Mouse (Mus musculus): ENCODE results near the gene Zfp319. TPM values are rescaled to one million over a fixed set of nuclear protein-coding genes. Genes with fewer than 3 reads are reported as not detected.
"Not testable (repeated sequence)": the region's sequence is repeated elsewhere in the genome, so short reads cannot be mapped to it uniquely, and the experiment has no call there.

Gene Zfp319
- total and polyA plus RNA-seq, 3 experiments, result 0.83 to 3.3 (median 2.0) TPM

GRCm38 (mm10) chr8:95380953-95381352 is 49.2 kb upstream of the Zfp319 start:
- Histone ChIP-seq H3K4me3 (replicated peaks in 1 of 3; ENCODE audit: low read depth in 2 of 3, low read length in 2 of 3, poor library complexity in 1 of 3) (no peak overlapping the region), H3K4me1 (ENCODE audit: control insufficient read depth in 1 of 2, insufficient read depth in 2 of 2) (peaks cover 3 to 23% of the 10 kb centered on the region in 2 experiments), H3K27me3 (replicated peaks) (no peaks in the 10 kb centered on the region), H3K9me3 (replicated peaks; ENCODE audit: low read length) (peaks cover 5% of the 10 kb centered on the region), H3K27ac (ENCODE audit: insufficient read depth, low read depth) (no peak overlapping the region), H3K79me2 (replicated peaks; ENCODE audit: control insufficient read depth, extremely low read depth, insufficient read depth, poor library complexity, severe bottlenecking) (no peaks in the 10 kb centered on the region), H3K9ac (ENCODE audit: insufficient read depth, low read depth) (no peak overlapping the region), H3K36me3 (replicated peaks in 1 of 2; ENCODE audit: control insufficient read depth in 1 of 2, insufficient read depth in 1 of 2, low read length in 1 of 2) (no peaks in the 10 kb centered on the region), H3K4me2 (ENCODE audit: insufficient read depth, low read depth, poor library complexity, severe bottlenecking) (no peak overlapping the region)
- DNase-seq (ENCODE audit: extremely low read depth), result peak; percentile 34
- in situ Hi-C loops (cut with MboI; ENCODE audit: low pct_ligation_motif_present, low pct_unique_long_range_greater_than_20kb, low sequenced_read_pairs) (no loop called here), dilution Hi-C loops (cut with MboI; ENCODE audit: extremely low pct_ligation_motif_present, extremely low pct_unique_long_range_greater_than_20kb, low sequenced_read_pairs) (no loop called here)
- TF ChIP-seq MAFK (IDR thresholded peaks at IDR 0.05; ENCODE audit: insufficient replicate concordance, low read length) (peak; percentile 60; the same call in 1 of the 2 replicates), MEF2A (IDR thresholded peaks at IDR 0.05; ENCODE audit: borderline replicate concordance, low read depth, low read length) (peak; percentile 54; the same call in 1 of the 2 replicates), ELF1 (IDR thresholded peaks at IDR 0.05; ENCODE audit: low read depth, low read length) (peak; percentile 46), USF1 (IDR thresholded peaks at IDR 0.05; ENCODE audit: low read depth, low read length) (no peak)

- DNase-seq (ENCODE audit: extremely low read depth); H3K27me3 ChIP-seq (replicated peaks); H3K79me2 ChIP-seq (replicated peaks; ENCODE audit: control insufficient read depth, extremely low read depth, insufficient read depth, poor library complexity, severe bottlenecking); H3K9ac ChIP-seq (ENCODE audit: insufficient read depth, low read depth); in situ Hi-C loops (cut with MboI; ENCODE audit: low pct_ligation_motif_present, low pct_unique_long_range_greater_than_20kb, low sequenced_read_pairs); H3K27ac ChIP-seq (ENCODE audit: insufficient read depth, low read depth); dilution Hi-C loops (cut with MboI; ENCODE audit: extremely low pct_ligation_motif_present, extremely low pct_unique_long_range_greater_than_20kb, low sequenced_read_pairs); H3K9me3 ChIP-seq (replicated peaks; ENCODE audit: low read length); H3K4me2 ChIP-seq (ENCODE audit: insufficient read depth, low read depth, poor library complexity, severe bottlenecking); H3K36me3 ChIP-seq (replicated peaks in 1 of 2; ENCODE audit: control insufficient read depth in 1 of 2, insufficient read depth in 1 of 2, low read length in 1 of 2); H3K4me3 ChIP-seq (replicated peaks in 1 of 3; ENCODE audit: low read depth in 2 of 3, low read length in 2 of 3, poor library complexity in 1 of 3): not testable (repeated sequence)
- H3K4me1 ChIP-seq (ENCODE audit: control insufficient read depth in 1 of 2, insufficient read depth in 2 of 2), result peaks cover 3 to 23% of the 10 kb centered on the region in 2 experiments
Measured at GRCm38 (mm10) chr8:95378928-95379327, 47.2 kb upstream of the Zfp319 start.

- H3K27ac ChIP-seq (ENCODE audit: insufficient read depth, low read depth), result no peak overlapping the region
- no peak overlapping the region for H3K4me3 ChIP-seq (replicated peaks in 1 of 3; ENCODE audit: low read depth in 2 of 3, low read length in 2 of 3, poor library complexity in 1 of 3)
- H3K4me1 ChIP-seq (ENCODE audit: control insufficient read depth in 1 of 2, insufficient read depth in 2 of 2), result peaks cover 3 to 23% of the 10 kb centered on the region in 2 experiments
- DNase-seq (ENCODE audit: extremely low read depth), result no peak
- H3K4me2 ChIP-seq (ENCODE audit: insufficient read depth, low read depth, poor library complexity, severe bottlenecking), result no peak overlapping the region
- H3K27me3 ChIP-seq (replicated peaks), result no peaks in the 10 kb centered on the region
- no peaks in the 10 kb centered on the region for H3K79me2 ChIP-seq (replicated peaks; ENCODE audit: control insufficient read depth, extremely low read depth, insufficient read depth, poor library complexity, severe bottlenecking)
- no peak overlapping the region for H3K9ac ChIP-seq (ENCODE audit: insufficient read depth, low read depth)
- dilution Hi-C loops (cut with MboI; ENCODE audit: extremely low pct_ligation_motif_present, extremely low pct_unique_long_range_greater_than_20kb, low sequenced_read_pairs) (no loop called here), in situ Hi-C loops (cut with MboI; ENCODE audit: low pct_ligation_motif_present, low pct_unique_long_range_greater_than_20kb, low sequenced_read_pairs) (no loop called here)
- no peaks in the 10 kb centered on the region for H3K36me3 ChIP-seq (replicated peaks in 1 of 2; ENCODE audit: control insufficient read depth in 1 of 2, insufficient read depth in 1 of 2, low read length in 1 of 2)
- TF ChIP-seq MXI1 (IDR thresholded peaks at IDR 0.05; ENCODE audit: low read depth, low read length) (no peak), ZC3H11A (IDR thresholded peaks at IDR 0.05; ENCODE audit: low read depth, low read length) (no peak), CTCF (conservative IDR thresholded peaks at IDR 0.05 in 1 of 2, IDR thresholded peaks at IDR 0.05 in 1 of 2; ENCODE audit: low read depth in 2 of 2, low read length in 2 of 2) (no peak), CHD1 (IDR thresholded peaks at IDR 0.05; ENCODE audit: low read depth, low read length) (no peak), NELFE (IDR thresholded peaks at IDR 0.05; ENCODE audit: low read depth, low read length) (no peak), IRF4 (IDR thresholded peaks at IDR 0.05; ENCODE audit: low read depth, low read length) (no peak)
- H3K9me3 ChIP-seq (replicated peaks; ENCODE audit: low read length), result peaks cover 5% of the 10 kb centered on the region
Measured at GRCm38 (mm10) chr8:95377863-95378291, 46.1 kb upstream of the Zfp319 start.
